In the genomic region with DNA sequence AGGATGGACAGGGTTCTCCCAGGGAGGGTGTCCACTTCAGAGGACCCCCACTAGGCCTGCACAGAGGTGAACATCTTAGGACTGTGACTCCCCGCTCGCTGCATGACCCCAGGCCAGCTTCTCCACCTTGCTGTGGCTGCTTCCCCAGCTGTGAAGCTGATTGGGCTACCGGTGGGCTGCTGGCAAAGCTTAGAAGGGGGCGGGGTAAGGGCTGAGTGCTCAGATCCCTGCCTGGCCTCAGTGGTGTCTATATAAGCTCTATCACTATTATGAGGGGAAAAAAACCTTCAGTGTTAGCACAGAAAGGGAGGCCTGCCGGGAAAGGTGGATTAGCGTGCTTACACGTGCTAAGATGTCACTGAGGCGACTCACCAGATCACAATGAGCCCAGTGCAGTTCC, we compare ENCODE assay signal across 18 mouse cellular contexts.
A peak's percentile ranks its signal among the peaks of the same experiment; 100 is the strongest.
DNase-seq lines count a peak whose midpoint lies in the region; ATAC-seq and TF ChIP-seq lines count a peak whose summit lies in the region.
"Had no signal": no experiment of that assay in that cellular context is flagged by ENCODE, and none has a peak within 500 bp of the region (broad histone marks: within the 10 kb centered on the region; RNA-seq: fewer than 3 reads in every experiment).

No protein-coding gene starts in this region.

- H3K27ac ChIP-seq in heart, embryonic 10.5 days = 0 out of 2 replicates have a peak overlapping the region, but pooled peaks have one; percentile 18
- peak overlapping the region; percentile 88 for H3K27ac ChIP-seq in hindbrain, embryonic 13.5 days
- no peak overlapping the region for H3K27ac ChIP-seq in stomach, postnatal 0 days (replicated peaks)
- H3K27ac ChIP-seq: kidney, postnatal 0 days; macrophage; stomach, embryonic 15.5 days had no signal

- WGBS in heart, embryonic 10.5 days = 48% methylated on average over 8 of the region's 8 CpGs
- 49% methylated on average over 8 of the region's 8 CpGs for WGBS in hindbrain, embryonic 13.5 days
- WGBS in stomach, postnatal 0 days = 48% methylated on average over 8 of the region's 8 CpGs

- H3K9me3 ChIP-seq in heart, embryonic 10.5 days = no peaks in the 10 kb centered on the region
- H3K9me3 ChIP-seq in hindbrain, embryonic 13.5 days = no peaks in the 10 kb centered on the region
- H3K9me3 ChIP-seq in stomach, postnatal 0 days (ENCODE audit: control insufficient read depth, low read length) = no peaks in the 10 kb centered on the region
- H3K9me3 ChIP-seq: stomach, embryonic 15.5 days had no signal

- no peak for ATAC-seq in hindbrain, embryonic 13.5 days (ENCODE audit: low FRiP score)
- no peak for ATAC-seq in stomach, postnatal 0 days (ENCODE audit: low FRiP score, low TSS enrichment)
- ATAC-seq: intestine, postnatal 0 days had no signal

- TF ChIP-seq CTCF in stomach, postnatal 0 days (IDR thresholded peaks at IDR 0.05; ENCODE audit: low read depth) = no peak

- H3K4me2 ChIP-seq in hindbrain, embryonic 13.5 days = no peak overlapping the region
- H3K4me2 ChIP-seq in stomach, postnatal 0 days (replicated peaks; ENCODE audit: low read depth) = no peak overlapping the region
- H3K4me2 ChIP-seq: stomach, embryonic 15.5 days had no signal

- H3K4me3 ChIP-seq in heart, embryonic 10.5 days = no peak overlapping the region
- H3K4me3 ChIP-seq in hindbrain, embryonic 13.5 days = no peak overlapping the region
- H3K4me3 ChIP-seq in stomach, postnatal 0 days (ENCODE audit: low read depth, low read length) = no peak overlapping the region
- H3K4me3 ChIP-seq: stomach, embryonic 15.5 days had no signal

- no peaks in the 10 kb centered on the region for H3K36me3 ChIP-seq in heart, embryonic 10.5 days
- H3K36me3 ChIP-seq in hindbrain, embryonic 13.5 days = no peaks in the 10 kb centered on the region
- H3K36me3 ChIP-seq in stomach, postnatal 0 days (ENCODE audit: control insufficient read depth, insufficient read depth, low read length) = no peaks in the 10 kb centered on the region
- H3K36me3 ChIP-seq: stomach, embryonic 15.5 days had no signal

- intact Hi-C loops in heart, postnatal 14 days (cut with DNase I) = loop anchor here (10.0 kb wide), 1 partner anchor 237 kb away; a partner anchor contains a TSS

- H3K4me1 ChIP-seq in heart, embryonic 10.5 days = peaks cover 89% of the 10 kb centered on the region
- H3K4me1 ChIP-seq in hindbrain, embryonic 13.5 days (replicated peaks) = peaks cover 100% of the 10 kb centered on the region
- H3K4me1 ChIP-seq in stomach, postnatal 0 days (replicated peaks; ENCODE audit: control insufficient read depth, insufficient read depth) = peaks cover 18% of the 10 kb centered on the region

- TF ChIP-seq EP300 in stomach, postnatal 0 days (optimal IDR thresholded peaks at IDR 0.05) = no peak

- no peak for DNase-seq in heart, embryonic 10.5 days (ENCODE audit: low spot score)
- DNase-seq in heart, postnatal 14 days = no peak
- peak; percentile 45 for DNase-seq in thymus, postnatal 14 days
- DNase-seq in thymus, postnatal 0 days (ENCODE audit: low spot score) = no peak
- DNase-seq in stomach, postnatal 0 days (ENCODE audit: low spot score) = no peak
- DNase-seq in testis, postnatal 10 days (ENCODE audit: low spot score) = no peak
- DNase-seq in B cell, adult 2 months = no peak
- DNase-seq: adrenal gland, postnatal 14 days; heart, adult 18-20 months; liver; lung, adult 18-20 months; right cerebral cortex, adult 18-20 months; spleen, adult 18-20 months had no signal

- peaks cover 28% of the 10 kb centered on the region for H3K27me3 ChIP-seq in heart, embryonic 10.5 days (ENCODE audit: insufficient read depth, poor library complexity, severe bottlenecking)
- H3K27me3 ChIP-seq in hindbrain, embryonic 13.5 days = peaks cover 14% of the 10 kb centered on the region; the same call in 1 of the 2 replicates
- no peaks in the 10 kb centered on the region for H3K27me3 ChIP-seq in stomach, postnatal 0 days (ENCODE audit: control insufficient read depth, insufficient read depth, low read length)
- H3K27me3 ChIP-seq: stomach, embryonic 15.5 days had no signal

- H3K9ac ChIP-seq in hindbrain, embryonic 13.5 days = peak overlapping the region; percentile 53; the same call in 1 of the 2 replicates
- peak overlapping the region; percentile 27; the same call in 1 of the 2 replicates for H3K9ac ChIP-seq in stomach, postnatal 0 days (ENCODE audit: low read length)
- H3K9ac ChIP-seq: stomach, embryonic 15.5 days had no signal
